Mouse (Mus musculus): ENCODE data around the gene Rev1. TPM values are rescaled to one million over a fixed set of nuclear protein-coding genes. Genes with fewer than 3 reads are reported as not detected.
A peak's percentile ranks its signal among the peaks of the same experiment; 100 is the strongest.

Gene Rev1
- polyA plus RNA-seq, 2 experiments = 23.4 to 29.9 TPM

- no peak for DNase-seq (ENCODE audit: low spot score)
- WGBS = 48% methylated on average over 10 of the region's 10 CpGs
- no peak for TF ChIP-seq POLR2A (IDR thresholded peaks at IDR 0.05; ENCODE audit: borderline replicate concordance, extremely low read depth, insufficient read depth, insufficient read length)
- no peak overlapping the region for H3K4me3 ChIP-seq (replicated peaks; ENCODE audit: low read length)
- no peak for ATAC-seq (ENCODE audit: low FRiP score, low read depth)
- no peak overlapping the region for H3K4me2 ChIP-seq (replicated peaks; ENCODE audit: low read depth, low read length, severe bottlenecking)
- no peak overlapping the region for H3K9ac ChIP-seq (ENCODE audit: low read depth, low read length, severe bottlenecking)
- no peaks in the 10 kb centered on the region for H3K9me3 ChIP-seq (ENCODE audit: control insufficient read depth, low read length)
- H3K27me3 ChIP-seq (ENCODE audit: control insufficient read depth, insufficient read depth, low read length) = no peaks in the 10 kb centered on the region
- H3K27ac ChIP-seq (replicated peaks; ENCODE audit: low read depth, low read length) = no peak overlapping the region
- H3K4me1 ChIP-seq (ENCODE audit: control insufficient read depth, insufficient read depth, low read length) = peaks cover 14% of the 10 kb centered on the region
- no peaks in the 10 kb centered on the region for H3K36me3 ChIP-seq (ENCODE audit: control insufficient read depth, insufficient read depth, low read length)
These were observed 1.3 kb upstream of the Rev1 start for GRCm38 (mm10) chr1:38130715-38131483.

- H3K36me3 ChIP-seq (ENCODE audit: control insufficient read depth, insufficient read depth, low read length) = no peaks in the 10 kb centered on the region
- H3K27me3 ChIP-seq (ENCODE audit: control insufficient read depth, insufficient read depth, low read length) = no peaks in the 10 kb centered on the region
- H3K4me1 ChIP-seq (ENCODE audit: control insufficient read depth, insufficient read depth, low read length) = peaks cover 14% of the 10 kb centered on the region
- peak overlapping the region; percentile 90 for H3K4me2 ChIP-seq (replicated peaks; ENCODE audit: low read depth, low read length, severe bottlenecking)
- H3K4me3 ChIP-seq (replicated peaks; ENCODE audit: low read length) = peak overlapping the region; percentile 88
- H3K27ac ChIP-seq (replicated peaks; ENCODE audit: low read depth, low read length) = peak overlapping the region; percentile 82
- no peak for TF ChIP-seq POLR2A (IDR thresholded peaks at IDR 0.05; ENCODE audit: borderline replicate concordance, extremely low read depth, insufficient read depth, insufficient read length)
- 0% methylated on average over 30 of the region's 68 CpGs for WGBS
- H3K9me3 ChIP-seq (ENCODE audit: control insufficient read depth, low read length) = no peaks in the 10 kb centered on the region
- H3K9ac ChIP-seq (ENCODE audit: low read depth, low read length, severe bottlenecking) = peak overlapping the region; percentile 86
- no peak; the same call in 1 of the 2 replicates for ATAC-seq (ENCODE audit: low FRiP score, low read depth)
- DNase-seq (ENCODE audit: low spot score) = no peak
These were observed 623 bp downstream of the Rev1 start for GRCm38 (mm10) chr1:38128919-38129436.

GRCm38 (mm10) chr1:38127036-38127435 lies 2.6 kb downstream of the Rev1 start:
- TF ChIP-seq POLR2A (IDR thresholded peaks at IDR 0.05; ENCODE audit: borderline replicate concordance, extremely low read depth, insufficient read depth, insufficient read length) = no peak
- ATAC-seq (ENCODE audit: low FRiP score, low read depth) = no peak
- no peaks in the 10 kb centered on the region for H3K27me3 ChIP-seq (ENCODE audit: control insufficient read depth, insufficient read depth, low read length)
- DNase-seq (ENCODE audit: low spot score) = no peak
- no peak overlapping the region for H3K4me3 ChIP-seq (replicated peaks; ENCODE audit: low read length)
- H3K4me2 ChIP-seq (replicated peaks; ENCODE audit: low read depth, low read length, severe bottlenecking) = no peak overlapping the region
- peaks cover 14% of the 10 kb centered on the region for H3K4me1 ChIP-seq (ENCODE audit: control insufficient read depth, insufficient read depth, low read length)
- no peaks in the 10 kb centered on the region for H3K36me3 ChIP-seq (ENCODE audit: control insufficient read depth, insufficient read depth, low read length)
- no peaks in the 10 kb centered on the region for H3K9me3 ChIP-seq (ENCODE audit: control insufficient read depth, low read length)
- no peak overlapping the region for H3K27ac ChIP-seq (replicated peaks; ENCODE audit: low read depth, low read length)
- no peak overlapping the region for H3K9ac ChIP-seq (ENCODE audit: low read depth, low read length, severe bottlenecking)

GRCm38 (mm10) chr1:38126426-38126825 lies 3.2 kb downstream of the Rev1 start:
- Histone ChIP-seq H3K27ac (replicated peaks; ENCODE audit: low read depth, low read length) (no peak overlapping the region), H3K4me1 (ENCODE audit: control insufficient read depth, insufficient read depth, low read length) (peaks cover 16% of the 10 kb centered on the region), H3K4me2 (replicated peaks; ENCODE audit: low read depth, low read length, severe bottlenecking) (no peak overlapping the region), H3K27me3 (ENCODE audit: control insufficient read depth, insufficient read depth, low read length) (no peaks in the 10 kb centered on the region), H3K9ac (ENCODE audit: low read depth, low read length, severe bottlenecking) (no peak overlapping the region), H3K4me3 (replicated peaks; ENCODE audit: low read length) (no peak overlapping the region), H3K36me3 (ENCODE audit: control insufficient read depth, insufficient read depth, low read length) (no peaks in the 10 kb centered on the region), H3K9me3 (ENCODE audit: control insufficient read depth, low read length) (no peaks in the 10 kb centered on the region)
- 85% methylated on average over 3 of the region's 3 CpGs for WGBS
- ATAC-seq (ENCODE audit: low FRiP score, low read depth) (no peak), DNase-seq (ENCODE audit: low spot score) (no peak)
- TF ChIP-seq POLR2A (IDR thresholded peaks at IDR 0.05; ENCODE audit: borderline replicate concordance, extremely low read depth, insufficient read depth, insufficient read length) = no peak

- H3K27me3 ChIP-seq (ENCODE audit: control insufficient read depth, insufficient read depth, low read length) = no peaks in the 10 kb centered on the region
- H3K4me1 ChIP-seq (ENCODE audit: control insufficient read depth, insufficient read depth, low read length) = peaks cover 16% of the 10 kb centered on the region
- no peak for TF ChIP-seq POLR2A (IDR thresholded peaks at IDR 0.05; ENCODE audit: borderline replicate concordance, extremely low read depth, insufficient read depth, insufficient read length)
- no peak overlapping the region for H3K9ac ChIP-seq (ENCODE audit: low read depth, low read length, severe bottlenecking)
- H3K4me2 ChIP-seq (replicated peaks; ENCODE audit: low read depth, low read length, severe bottlenecking) = no peak overlapping the region
- ATAC-seq (ENCODE audit: low FRiP score, low read depth) (no peak), DNase-seq (ENCODE audit: low spot score) (no peak)
- H3K4me3 ChIP-seq (replicated peaks; ENCODE audit: low read length) = no peak overlapping the region
- H3K27ac ChIP-seq (replicated peaks; ENCODE audit: low read depth, low read length) = no peak overlapping the region
- H3K36me3 ChIP-seq (ENCODE audit: control insufficient read depth, insufficient read depth, low read length) = no peaks in the 10 kb centered on the region
- no peaks in the 10 kb centered on the region for H3K9me3 ChIP-seq (ENCODE audit: control insufficient read depth, low read length)
These were observed 5.3 kb downstream of the Rev1 start for GRCm38 (mm10) chr1:38124261-38124660.
